Mouse (Mus musculus) C2C12 (cell line): Measurements from ENCODE around the gene Slc9a3r1. TPM values are rescaled to one million over a fixed set of nuclear protein-coding genes. Genes with fewer than 3 reads are reported as not detected.

Source experiments
- H3K27me3 ChIP-seq: one replicate; pipeline ENCODE4 v1.6.1; 2011; ENCODE audit not compliant: control insufficient read depth, insufficient read depth, insufficient read length
- H3K36me3 ChIP-seq: one replicate; pipeline ENCODE4 v1.6.1; 2011; ENCODE audit not compliant: control insufficient read depth, insufficient read depth
- H3K4me3 ChIP-seq: one replicate; pipeline ENCODE4 v1.5.1; 2011; ENCODE audit warnings: mild to moderate bottlenecking, control low read depth; ENCODE audit not compliant: poor library complexity, insufficient read depth, severe bottlenecking
- H3K79me2 ChIP-seq: one replicate; pipeline ENCODE4 v1.6.1; 2011; ENCODE audit not compliant: control insufficient read depth, insufficient read depth
- H3K79me3 ChIP-seq: one replicate; pipeline ENCODE4 v1.6.1; 2011; ENCODE audit warnings: low read depth, control low read depth
- H3ac ChIP-seq: one replicate; pipeline ENCODE3; 2011; ENCODE audit warnings: low read depth; ENCODE audit not compliant: control insufficient read depth, insufficient read length
- CEBPB ChIP-seq: IDR thresholded peaks from one replicate; pipeline ENCODE4 v1.6.1; 2011; ENCODE audit warnings: low read depth, mild to moderate bottlenecking, control low read depth, moderate library complexity
- CTCF ChIP-seq: IDR thresholded peaks from one replicate; pipeline ENCODE4 v1.5.1; 2011; ENCODE audit not compliant: control insufficient read depth, insufficient read depth, insufficient read length
- FOSL1 ChIP-seq: IDR thresholded peaks from one replicate; pipeline ENCODE4 v1.8.0; 2011; ENCODE audit warnings: mild to moderate bottlenecking, low read length; ENCODE audit not compliant: poor library complexity, insufficient read depth, severe bottlenecking
- MAX ChIP-seq: IDR thresholded peaks from one replicate; pipeline ENCODE4 v1.6.1; 2011; ENCODE audit warnings: mild to moderate bottlenecking, control low read depth
- MYOD1 ChIP-seq: IDR thresholded peaks from one replicate; pipeline ENCODE4 v1.6.1; 2011; ENCODE audit warnings: low read depth; ENCODE audit not compliant: control insufficient read depth, insufficient read length
- MYOG ChIP-seq: IDR thresholded peaks from one replicate; pipeline ENCODE4 v1.6.1; 2011; ENCODE audit not compliant: control insufficient read depth, insufficient read length; ENCODE audit errors: extremely low read depth
- USF1 ChIP-seq: IDR thresholded peaks from one replicate; pipeline ENCODE4 v1.6.1; 2011; ENCODE audit warnings: low read depth, mild to moderate bottlenecking, control low read depth, moderate library complexity
- polyA plus RNA-seq: library from polyadenylated mRNA; unstranded; fragments of >200 nt; fragmentation: generic; extraction: Trizol; gene quantifications from one replicate; pipeline ENCODE4 v1.2.1, GENCODE M21; 2012; ENCODE audit warnings: missing spikeins

The Slc9a3r1 gene
- polyA plus RNA-seq, 1 experiment = 19.1 TPM

DNA sequence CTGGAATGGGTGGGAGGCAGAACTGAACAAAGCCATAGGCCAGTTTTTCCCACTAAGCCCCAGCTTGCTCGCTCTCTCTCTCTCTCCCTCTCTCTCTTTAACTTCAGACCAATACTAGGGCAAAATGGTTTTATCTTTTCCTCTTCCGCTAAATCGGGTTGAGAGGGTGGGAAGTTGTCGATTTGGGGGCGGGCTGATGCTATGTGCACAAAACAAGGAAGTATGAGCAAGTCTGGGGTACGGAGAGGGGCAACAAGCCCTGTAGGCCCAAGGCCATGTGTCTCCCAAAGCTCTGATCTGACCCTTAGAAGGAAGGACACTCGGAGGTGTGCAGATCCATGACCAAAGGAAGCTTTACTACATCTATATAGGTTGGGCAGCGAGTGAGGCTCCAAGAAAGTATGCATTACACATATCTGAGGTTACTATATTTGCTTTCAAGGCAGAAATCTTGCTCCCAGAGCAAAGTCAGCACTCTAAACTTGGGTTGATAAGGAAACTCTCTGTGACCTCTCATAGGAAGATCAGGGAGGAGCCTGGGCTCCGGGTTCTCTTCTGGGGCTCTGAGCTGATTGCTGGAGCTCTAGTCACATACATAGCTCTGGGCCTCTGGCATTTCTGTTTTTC is 1.4 kb upstream of the Slc9a3r1 start:
- no peak for TF ChIP-seq MYOD1
- no peak for TF ChIP-seq CTCF
- TF ChIP-seq USF1 = no peak
- H3K4me3 ChIP-seq = no peak overlapping the region
- H3K36me3 ChIP-seq = no peaks in the 10 kb centered on the region
- H3ac ChIP-seq = no peak overlapping the region
- no peaks in the 10 kb centered on the region for H3K79me3 ChIP-seq
- no peaks in the 10 kb centered on the region for H3K27me3 ChIP-seq
- H3K79me2 ChIP-seq = peaks cover 4% of the 10 kb centered on the region

DNA sequence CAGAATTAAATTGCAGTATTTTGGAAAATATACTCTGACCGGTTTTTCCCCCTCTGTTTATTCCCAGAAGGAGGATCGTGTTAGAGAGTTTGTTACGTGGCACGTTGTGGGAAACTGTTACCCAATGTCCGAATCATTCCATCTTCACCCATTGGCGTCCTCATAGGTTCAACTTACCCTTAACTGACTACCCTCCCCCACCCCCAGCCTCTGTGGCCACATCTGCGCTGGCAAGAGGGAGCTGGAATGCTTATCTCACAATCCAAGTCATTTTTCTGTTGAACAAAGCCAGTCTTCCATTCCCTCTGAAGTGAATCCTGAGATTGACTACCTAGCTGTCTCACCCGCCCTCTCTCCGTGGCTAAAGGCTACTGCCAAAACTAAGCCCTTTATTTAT is 938 bp upstream of the Slc9a3r1 start:
- Histone ChIP-seq H3K4me3 (no peak overlapping the region), H3K79me3 (no peaks in the 10 kb centered on the region), H3K27me3 (no peaks in the 10 kb centered on the region), H3ac (no peak overlapping the region), H3K36me3 (no peaks in the 10 kb centered on the region), H3K79me2 (peaks cover 9% of the 10 kb centered on the region)
- TF ChIP-seq USF1 = no peak
- no peak for TF ChIP-seq MYOD1

DNA sequence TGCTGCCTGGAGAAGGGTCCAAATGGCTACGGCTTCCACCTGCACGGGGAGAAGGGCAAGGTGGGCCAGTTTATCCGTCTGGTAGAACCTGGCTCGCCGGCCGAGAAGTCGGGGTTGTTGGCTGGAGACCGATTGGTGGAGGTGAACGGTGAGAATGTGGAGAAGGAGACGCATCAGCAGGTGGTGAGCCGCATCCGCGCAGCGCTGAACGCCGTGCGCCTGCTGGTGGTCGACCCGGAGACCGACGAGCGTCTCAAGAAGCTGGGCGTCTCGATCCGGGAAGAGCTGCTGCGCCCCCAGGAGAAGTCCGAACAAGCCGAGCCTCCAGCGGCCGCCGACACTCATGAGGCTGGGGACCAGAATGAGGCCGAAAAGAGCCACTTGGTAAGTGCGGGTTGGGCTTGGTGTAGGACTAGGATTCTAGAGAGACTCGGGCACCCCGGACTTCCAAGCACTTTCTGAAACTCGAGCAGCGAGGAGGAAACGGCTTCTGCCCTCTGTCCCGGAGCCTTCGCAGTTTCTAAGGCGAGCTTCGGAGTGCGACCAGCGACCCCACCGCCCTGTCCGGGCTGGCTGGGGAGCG is 518 bp downstream of the Slc9a3r1 start:
- no peaks in the 10 kb centered on the region for H3K27me3 ChIP-seq
- no peak for TF ChIP-seq FOSL1
- TF ChIP-seq MYOG = no peak
- TF ChIP-seq CEBPB = no peak
- no peak for TF ChIP-seq USF1
- TF ChIP-seq CTCF = no peak
- TF ChIP-seq MYOD1 = no peak
- TF ChIP-seq MAX = no peak
- H3ac ChIP-seq = peak overlapping the region; percentile 61
- peaks cover 10% of the 10 kb centered on the region for H3K79me2 ChIP-seq
- H3K36me3 ChIP-seq = no peaks in the 10 kb centered on the region
- peak overlapping the region; percentile 57 for H3K4me3 ChIP-seq
- H3K79me3 ChIP-seq = peaks cover 1% of the 10 kb centered on the region

DNA sequence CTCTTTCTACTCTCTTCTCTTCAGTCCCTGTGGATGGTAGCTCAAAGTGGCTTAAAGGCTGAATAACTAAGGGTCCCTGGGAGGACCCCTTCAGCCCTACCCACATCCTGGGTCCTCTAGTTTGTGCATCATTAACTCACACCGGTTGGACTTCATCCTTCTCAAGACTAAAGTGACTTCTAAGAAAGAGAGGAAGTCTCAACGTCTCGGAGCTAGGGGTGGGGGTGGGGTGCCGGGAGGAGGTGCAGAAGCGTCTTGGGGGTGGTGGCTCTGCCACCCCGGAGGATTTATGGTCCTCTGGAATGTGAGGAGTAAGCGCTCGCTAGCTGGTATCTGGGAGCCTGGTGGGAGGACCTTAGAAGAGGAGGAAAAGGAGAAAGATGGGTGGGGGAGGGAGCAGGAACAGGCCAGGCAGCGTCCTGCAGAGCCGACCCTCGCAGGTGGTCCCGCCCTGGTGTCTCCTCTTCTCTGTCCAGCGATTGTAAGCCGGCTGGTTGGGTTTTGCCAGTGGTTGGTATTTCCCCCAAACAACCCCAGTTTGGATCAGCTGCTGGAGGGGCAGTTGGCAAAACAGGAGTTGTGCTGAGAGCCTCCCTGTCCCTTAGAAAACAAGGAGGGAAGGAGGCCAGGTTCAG is 1.3 kb downstream of the Slc9a3r1 start:
- TF ChIP-seq CEBPB = no peak
- TF ChIP-seq MYOG = no peak
- TF ChIP-seq FOSL1 = no peak
- TF ChIP-seq MYOD1 = no peak
- no peak for TF ChIP-seq USF1
- no peak for TF ChIP-seq MAX
- no peak for TF ChIP-seq CTCF
- Histone ChIP-seq H3K4me3 (peak overlapping the region; percentile 57), H3K79me2 (peaks cover 10% of the 10 kb centered on the region), H3K79me3 (peaks cover 1% of the 10 kb centered on the region), H3K36me3 (no peaks in the 10 kb centered on the region), H3ac (peak overlapping the region; percentile 53), H3K27me3 (no peaks in the 10 kb centered on the region)

DNA sequence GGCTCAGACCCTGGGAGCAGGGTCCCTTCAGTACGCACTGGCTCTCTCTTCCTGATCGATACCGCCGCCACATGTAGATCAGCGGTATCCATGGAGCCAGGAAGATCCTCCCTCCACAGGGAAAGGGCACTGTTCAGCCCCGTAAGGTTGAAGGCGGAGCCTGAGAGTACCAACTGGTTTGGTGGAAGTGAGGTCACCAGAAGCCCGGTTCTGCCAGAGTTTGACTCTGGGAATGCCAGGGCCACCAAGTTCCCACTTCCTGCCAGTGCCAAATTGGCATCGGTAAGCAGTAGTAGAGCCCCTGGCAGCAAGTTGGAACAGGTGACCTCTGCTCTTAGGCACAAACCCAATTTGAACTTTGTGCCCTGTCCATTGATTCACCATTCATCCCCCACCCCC is 1.8 kb downstream of the Slc9a3r1 start:
- peaks cover 10% of the 10 kb centered on the region for H3K79me2 ChIP-seq
- no peaks in the 10 kb centered on the region for H3K27me3 ChIP-seq
- peak overlapping the region; percentile 53 for H3ac ChIP-seq
- peak overlapping the region; percentile 57 for H3K4me3 ChIP-seq
- TF ChIP-seq FOSL1 (no peak), CEBPB (no peak), CTCF (no peak), MYOD1 (no peak), MAX (no peak), MYOG (no peak), USF1 (no peak)
- H3K36me3 ChIP-seq = no peaks in the 10 kb centered on the region
- peaks cover 1% of the 10 kb centered on the region for H3K79me3 ChIP-seq

DNA sequence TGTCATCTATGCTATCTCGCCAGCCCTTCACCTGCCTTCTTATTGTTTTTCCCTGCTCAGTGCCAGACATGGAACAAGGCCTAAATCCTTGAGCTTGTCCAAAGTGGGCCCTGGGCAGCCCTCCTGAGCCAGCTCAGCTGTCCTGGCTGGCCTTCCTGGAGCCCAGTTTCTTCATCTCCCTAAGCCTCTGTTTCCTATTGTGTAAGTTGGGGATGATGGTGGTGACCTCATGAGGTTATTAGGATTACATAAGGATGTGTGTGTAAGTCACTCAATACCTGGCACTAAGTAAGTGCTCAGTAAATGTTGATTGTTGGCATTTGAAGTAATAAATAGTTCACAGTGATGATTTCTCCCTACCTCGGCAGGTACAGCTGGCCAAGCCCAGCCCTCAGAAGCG is 3.6 kb downstream of the Slc9a3r1 start:
- Histone ChIP-seq H3K36me3 (no peaks in the 10 kb centered on the region), H3K79me2 (peaks cover 10% of the 10 kb centered on the region), H3ac (no peak overlapping the region), H3K79me3 (peaks cover 1% of the 10 kb centered on the region), H3K27me3 (no peaks in the 10 kb centered on the region), H3K4me3 (no peak overlapping the region)
- TF ChIP-seq CTCF = no peak
- TF ChIP-seq CEBPB = no peak
- TF ChIP-seq MYOG = no peak
- TF ChIP-seq MAX = no peak
- TF ChIP-seq MYOD1 = no peak
- no peak for TF ChIP-seq USF1
- no peak for TF ChIP-seq FOSL1
